Mouse (Mus musculus) neural tube, embryonic 14.5 days (tissue): Measurements from ENCODE around the gene Zmym4. TPM values are rescaled to one million over a fixed set of nuclear protein-coding genes. Genes with fewer than 3 reads are reported as not detected.
A peak's percentile ranks its signal among the peaks of the same experiment; 100 is the strongest.

Source experiments
- ATAC-seq: fragments of 200-750 bp; cut with Nextera tagmentation; 2 replicates; pipeline ENCODE4 v1.8.0; 2017; ENCODE audit warnings: low read depth, mild to moderate bottlenecking, moderate TSS enrichment, moderate library complexity
- H3K27ac ChIP-seq: fragments of 300-500 bp; sonication (generic); 2 replicates; pipeline ENCODE4 v1.5.1; 2014; ENCODE audit warnings: low read depth, mild to moderate bottlenecking, control low read depth, low read length, moderate library complexity, mixed read lengths
- H3K27me3 ChIP-seq: fragments of 300-500 bp; sonication (generic); 2 replicates; pipeline ENCODE4 v1.6.1; 2014; ENCODE audit warnings: low read length; ENCODE audit not compliant: control insufficient read depth, insufficient read depth
- H3K36me3 ChIP-seq: fragments of 300-500 bp; sonication (generic); 2 replicates; pipeline ENCODE4 v1.6.1; 2014; ENCODE audit warnings: low read length, mixed read lengths; ENCODE audit not compliant: control insufficient read depth, insufficient read depth
- H3K4me1 ChIP-seq: fragments of 300-500 bp; sonication (generic); 2 replicates; pipeline ENCODE4 v1.6.1; 2014; ENCODE audit warnings: low read length; ENCODE audit not compliant: control insufficient read depth, insufficient read depth
- H3K4me2 ChIP-seq: fragments of 300-500 bp; sonication (generic); 2 replicates; pipeline ENCODE4 v1.6.1; 2014; ENCODE audit warnings: mild to moderate bottlenecking, low read depth, low read length, control low read depth
- H3K4me3 ChIP-seq: fragments of 300-500 bp; sonication (generic); 2 replicates; pipeline ENCODE4 v1.5.1; 2014; ENCODE audit warnings: low read depth, low read length, control low read depth, mixed read lengths
- H3K9ac ChIP-seq: fragments of 300-500 bp; sonication (generic); replicated peaks from 2 replicates; pipeline ENCODE4 v1.6.1; 2014; ENCODE audit warnings: low read depth, mild to moderate bottlenecking, control low read depth, low read length, mixed read lengths
- H3K9me3 ChIP-seq: fragments of 300-500 bp; sonication (generic); 2 replicates; pipeline ENCODE4 v1.6.1; 2016; ENCODE audit warnings: low read length; ENCODE audit not compliant: control insufficient read depth
- WGBS: fragments of 180-500 bp; shearing (Covaris S2); extraction: QIAGEN DNeasy Blood & Tissue Kit; methylation state at CpG from one replicate; pipeline ENCODE4 v1.1.7; 2014; 5-methylcytosine and 5-hydroxymethylcytosine counted together
- polyA plus RNA-seq: library from polyadenylated mRNA; unstranded; fragments of >200 nt; fragmentation: Nextera tagmentation; extraction: Ambion mirVana; gene quantifications from 2 replicates; pipeline ENCODE4 v1.2.1, GENCODE M21; 2014

The Zmym4 gene
- polyA plus RNA-seq, 1 experiment from 2014 or later = 34.5 TPM

- H3K4me1 ChIP-seq = no peaks in the 10 kb centered on the region
These were observed 121.0 kb downstream of the Zmym4 start for GRCm38 (mm10) chr4:126846971-126847370.

GRCm38 (mm10) chr4:126845664-126846063, 122.3 kb downstream of the Zmym4 start:
- Histone ChIP-seq H3K9ac (no peak overlapping the region), H3K4me3 (no peak overlapping the region), H3K36me3 (peaks cover 19% of the 10 kb centered on the region), H3K27ac (no peak overlapping the region), H3K4me2 (no peak overlapping the region), H3K4me1 (no peaks in the 10 kb centered on the region), H3K27me3 (no peaks in the 10 kb centered on the region), H3K9me3 (no peaks in the 10 kb centered on the region)
- 80% methylated on average over 4 of the region's 4 CpGs for WGBS
- no peak for ATAC-seq

More at GRCm38 (mm10) chr4:126846971-126847370, 121.0 kb downstream of the Zmym4 start:
- Histone ChIP-seq H3K4me2 (no peak overlapping the region), H3K9me3 (no peaks in the 10 kb centered on the region), H3K4me3 (no peak overlapping the region), H3K36me3 (peaks cover 22% of the 10 kb centered on the region), H3K9ac (no peak overlapping the region), H3K27me3 (no peaks in the 10 kb centered on the region), H3K27ac (no peak overlapping the region)
- WGBS = 61% methylated on average over 7 of the region's 7 CpGs
- no peak for ATAC-seq

GRCm38 (mm10) chr4:126842911-126843310, 125.0 kb downstream of the Zmym4 start:
- no peak overlapping the region for H3K27ac ChIP-seq
- no peak overlapping the region for H3K4me2 ChIP-seq
- ATAC-seq = no peak
- peaks cover 19% of the 10 kb centered on the region for H3K36me3 ChIP-seq
- H3K4me3 ChIP-seq = no peak overlapping the region
- no peak overlapping the region for H3K9ac ChIP-seq
- WGBS = 52% methylated on average over 3 of the region's 3 CpGs
- H3K27me3 ChIP-seq = no peaks in the 10 kb centered on the region
- H3K4me1 ChIP-seq = no peaks in the 10 kb centered on the region
- H3K9me3 ChIP-seq = no peaks in the 10 kb centered on the region

GRCm38 (mm10) chr4:126840996-126841560, 126.9 kb downstream of the Zmym4 start:
- WGBS = 93% methylated on average over 15 of the region's 15 CpGs
- Histone ChIP-seq H3K4me1 (no peaks in the 10 kb centered on the region), H3K9ac (no peak overlapping the region), H3K9me3 (no peaks in the 10 kb centered on the region), H3K4me2 (no peak overlapping the region), H3K4me3 (no peak overlapping the region), H3K36me3 (peaks cover 20% of the 10 kb centered on the region), H3K27ac (no peak overlapping the region), H3K27me3 (no peaks in the 10 kb centered on the region)
- no peak for ATAC-seq

GRCm38 (mm10) chr4:126839873-126840272, 128.1 kb downstream of the Zmym4 start:
- Histone ChIP-seq H3K4me1 (no peaks in the 10 kb centered on the region), H3K27me3 (no peaks in the 10 kb centered on the region), H3K9me3 (no peaks in the 10 kb centered on the region), H3K9ac (no peak overlapping the region), H3K4me3 (no peak overlapping the region), H3K4me2 (no peak overlapping the region), H3K27ac (no peak overlapping the region), H3K36me3 (peaks cover 23% of the 10 kb centered on the region)
- peak; percentile 34; the same call in 1 of the 2 replicates for ATAC-seq
- WGBS = 19% methylated on average over 7 of the region's 7 CpGs

GRCm38 (mm10) chr4:126838799-126839198, 129.1 kb downstream of the Zmym4 start:
- no peaks in the 10 kb centered on the region for H3K4me1 ChIP-seq
- no peak overlapping the region for H3K4me2 ChIP-seq
- no peak overlapping the region for H3K9ac ChIP-seq

GRCm38 (mm10) chr4:126831122-126831521, 136.8 kb downstream of the Zmym4 start:
- Histone ChIP-seq H3K4me2 (no peak overlapping the region), H3K36me3 (peaks cover 20% of the 10 kb centered on the region; the same call in 1 of the 2 replicates), H3K27ac (no peak overlapping the region), H3K4me1 (no peaks in the 10 kb centered on the region), H3K9ac (no peak overlapping the region), H3K27me3 (no peaks in the 10 kb centered on the region), H3K4me3 (no peak overlapping the region), H3K9me3 (no peaks in the 10 kb centered on the region)
- 94% methylated on average over 5 of the region's 5 CpGs for WGBS
- no peak for ATAC-seq

More at GRCm38 (mm10) chr4:126838799-126839198, 129.1 kb downstream of the Zmym4 start:
- Histone ChIP-seq H3K9me3 (no peaks in the 10 kb centered on the region), H3K4me3 (no peak overlapping the region), H3K27me3 (no peaks in the 10 kb centered on the region), H3K27ac (no peak overlapping the region), H3K36me3 (peaks cover 23% of the 10 kb centered on the region)
- WGBS = 85% methylated on average over 7 of the region's 7 CpGs
- no peak for ATAC-seq

- Histone ChIP-seq H3K27me3 (no peaks in the 10 kb centered on the region), H3K36me3 (no peaks in the 10 kb centered on the region), H3K9ac (no peak overlapping the region), H3K27ac (no peak overlapping the region), H3K9me3 (no peaks in the 10 kb centered on the region), H3K4me3 (no peak overlapping the region), H3K4me2 (no peak overlapping the region; the same call in 1 of the 2 replicates), H3K4me1 (no peaks in the 10 kb centered on the region)
- ATAC-seq = no peak
- WGBS = 87% methylated on average over 5 of the region's 5 CpGs
These were observed 144.0 kb downstream of the Zmym4 start for GRCm38 (mm10) chr4:126823917-126824316.

- Histone ChIP-seq H3K27ac (peak overlapping the region; percentile 45; the same call in 1 of the 2 replicates), H3K4me1 (no peaks in the 10 kb centered on the region), H3K4me3 (no peak overlapping the region), H3K27me3 (no peaks in the 10 kb centered on the region), H3K4me2 (no peak overlapping the region; the same call in 1 of the 2 replicates), H3K36me3 (no peaks in the 10 kb centered on the region), H3K9me3 (no peaks in the 10 kb centered on the region), H3K9ac (no peak overlapping the region)
- 51% methylated on average over 9 of the region's 9 CpGs for WGBS
- ATAC-seq = peak; percentile 41; the same call in 1 of the 2 replicates
These were observed 144.7 kb downstream of the Zmym4 start for GRCm38 (mm10) chr4:126822891-126823882.
